Mouse (Mus musculus): ENCODE measurements around the gene Ep400.

- TF ChIP-seq POLR2A (IDR thresholded peaks at IDR 0.05; ENCODE audit: extremely low read depth, insufficient read depth, low read length) (no peak), CTCF (IDR thresholded peaks at IDR 0.05; ENCODE audit: low read depth, low read length) (no peak)
These were observed 38.5 kb upstream of the Ep400 start for GRCm38 (mm10) chr5:110808821-110809666.

Data from liver, adult 2 months (tissue).